Mouse (Mus musculus): ENCODE data around the gene Stt3a. TPM values are rescaled to one million over a fixed set of nuclear protein-coding genes. Genes with fewer than 3 reads are reported as not detected.

The Stt3a gene
- total RNA-seq, 2 experiments from 2014 or later: 62.9 to 70.7 TPM

DNA sequence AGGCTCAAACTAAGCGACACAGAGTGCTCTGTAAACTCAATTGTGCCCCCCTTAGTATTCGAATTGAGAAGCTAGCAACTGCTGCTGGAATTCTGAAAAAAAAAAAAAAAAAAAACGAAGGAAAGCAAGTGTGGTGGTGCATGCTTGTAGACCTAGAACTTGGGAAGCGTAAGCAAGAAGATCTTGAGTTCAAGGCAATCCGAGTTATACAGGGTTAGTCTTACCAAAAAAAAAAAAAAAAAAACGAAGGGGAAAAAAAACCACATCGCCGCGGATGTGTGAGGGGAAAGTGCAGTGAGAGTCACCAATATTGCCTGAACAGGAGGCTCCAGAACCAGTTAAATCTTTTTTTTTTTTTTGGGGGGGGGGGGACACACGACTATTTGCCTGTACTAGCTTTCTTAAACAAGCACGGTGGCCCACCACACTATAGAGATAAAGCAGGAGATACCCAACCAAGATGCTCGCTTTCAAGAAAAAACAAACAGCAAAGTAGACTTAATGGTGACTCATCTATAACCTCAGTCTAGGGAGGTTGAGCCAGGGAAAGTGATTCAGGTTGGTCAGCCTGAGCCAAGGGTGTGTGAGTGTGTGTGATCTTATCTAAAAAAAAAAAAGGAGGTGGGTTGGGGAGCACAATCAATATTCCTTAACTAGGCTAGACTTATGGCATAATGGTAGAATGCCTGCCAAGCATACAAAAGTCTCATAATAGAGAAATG, 40.3 kb downstream of the Stt3a start, which contains the start of gene Chek1:
Gene Chek1 (minus strand): TSS at position 32 of the 722 bp plus-strand sequence.
- DNase-seq (ENCODE audit: low spot score in 2 of 2): no peak
- intact Hi-C loops (cut with DNase I): loop anchor here (5.0 kb wide), 1 partner anchor 40 kb away; the partner anchor contains the start of gene Stt3a

DNA sequence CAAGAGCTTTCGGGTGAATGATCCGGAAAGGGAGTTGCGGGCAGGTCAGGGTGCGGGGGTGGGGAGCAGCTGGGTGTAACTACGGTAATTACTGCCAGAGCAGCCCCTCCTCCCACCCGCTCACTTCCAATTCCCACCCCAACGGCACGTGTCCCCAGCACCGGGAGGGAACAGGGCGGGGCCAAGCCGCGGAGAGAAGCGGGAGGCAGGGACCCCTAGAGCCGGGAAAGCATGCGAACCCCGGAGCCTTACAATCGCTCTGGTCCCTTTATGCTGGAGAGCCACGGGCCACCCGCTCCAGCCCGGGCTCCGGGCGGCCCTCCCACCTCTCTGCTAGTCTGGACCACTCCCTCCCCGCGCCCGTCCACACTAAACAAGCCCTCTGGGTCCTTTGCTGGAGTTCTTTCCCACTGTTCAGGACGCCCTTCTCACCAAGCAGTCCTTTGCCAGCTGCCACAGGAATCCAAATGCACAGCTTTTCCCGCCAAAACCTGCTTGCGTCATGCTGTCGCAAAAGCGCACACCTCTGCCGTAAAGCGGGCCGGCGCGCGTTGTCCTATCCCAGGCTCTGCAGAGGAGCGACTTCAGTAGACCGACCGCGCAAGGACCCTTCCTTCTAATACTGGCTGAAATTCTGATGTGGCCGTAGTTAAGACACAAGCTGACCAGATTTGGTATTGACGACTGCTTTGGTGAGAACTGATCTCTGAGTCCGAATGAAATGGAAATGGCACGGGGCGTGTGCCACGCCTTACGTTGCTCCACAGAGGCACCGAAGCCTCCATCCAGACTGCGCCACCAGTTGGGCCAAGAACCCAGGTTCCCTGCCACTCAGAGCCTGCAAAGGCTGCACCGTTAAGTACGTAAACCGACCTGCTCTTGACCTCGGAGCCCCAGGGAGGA, 41.1 kb downstream of the Stt3a start:
- DNase-seq (ENCODE audit: low spot score in 2 of 2): peak; percentile 92 to 94
- intact Hi-C loops (cut with DNase I): loop anchor here (5.0 kb wide), 1 partner anchor 41 kb away; the partner anchor contains the start of gene Stt3a

DNA sequence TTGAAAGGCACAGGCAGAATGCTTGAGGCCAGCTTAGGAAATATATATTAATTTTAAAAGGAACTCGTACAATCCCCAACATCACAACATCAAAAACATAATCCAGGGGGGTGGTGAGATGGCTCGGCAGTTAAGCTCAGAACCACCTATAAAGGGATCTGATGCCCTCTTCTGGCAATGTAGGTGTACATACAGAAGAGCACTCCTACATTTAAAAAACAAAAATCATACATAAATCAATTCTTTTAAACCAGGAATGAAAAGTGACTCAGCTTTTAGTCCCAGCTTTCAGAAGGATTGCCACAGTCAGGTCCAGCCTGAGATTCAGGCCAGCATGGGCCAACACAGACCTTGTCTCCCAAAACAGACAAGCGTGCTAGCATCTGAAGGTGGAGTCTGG, 50.9 kb downstream of the Stt3a start:
- DNase-seq (ENCODE audit: low spot score in 2 of 2): no peak

DNA sequence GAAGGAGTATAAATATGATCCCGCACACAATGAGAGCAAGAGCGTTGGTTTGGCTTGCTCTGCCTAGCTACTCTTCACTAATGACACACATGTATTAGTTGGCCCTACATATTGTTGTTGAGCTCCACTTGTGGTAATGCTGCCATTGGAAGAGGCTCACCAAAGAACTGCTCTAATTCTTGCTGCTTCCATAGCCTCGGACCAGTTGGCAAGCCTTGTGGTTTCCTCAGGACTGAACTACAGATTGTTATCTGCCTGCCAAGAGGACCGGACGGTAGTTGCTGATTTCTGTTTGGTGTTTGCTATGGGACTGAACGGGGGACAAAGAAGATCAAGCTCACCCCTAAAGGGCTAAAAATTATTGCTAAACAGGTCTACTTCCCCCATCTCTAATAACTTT, 60.2 kb downstream of the Stt3a start:
- DNase-seq (ENCODE audit: low spot score in 2 of 2): no peak
- intact Hi-C loops (cut with DNase I): no loop called here

More for the DNA sequence above, 50.9 kb downstream of the Stt3a start:
- intact Hi-C loops (cut with DNase I): no loop called here

DNA sequence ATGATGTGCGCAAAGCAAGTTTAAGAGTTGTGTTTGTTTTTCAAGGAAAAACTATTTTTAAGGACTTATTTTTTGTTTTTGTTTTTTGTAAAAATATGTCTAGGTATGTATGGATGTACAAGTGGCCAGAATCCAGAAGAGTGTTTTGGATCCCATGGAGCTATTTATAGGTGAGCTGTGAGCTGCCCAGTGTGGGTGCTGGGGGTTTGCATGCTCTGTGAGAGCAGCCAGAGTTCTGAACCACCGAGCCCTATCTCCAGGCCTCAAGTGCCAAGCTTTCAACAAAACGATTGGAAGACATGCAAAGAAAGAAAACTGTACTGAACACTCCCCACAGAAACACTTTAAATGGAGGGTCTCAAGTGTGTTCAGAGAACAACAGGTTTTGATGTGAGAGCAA, 61.6 kb downstream of the Stt3a start:
- DNase-seq (ENCODE audit: low spot score in 2 of 2): no peak
- intact Hi-C loops (cut with DNase I): no loop called here

DNA sequence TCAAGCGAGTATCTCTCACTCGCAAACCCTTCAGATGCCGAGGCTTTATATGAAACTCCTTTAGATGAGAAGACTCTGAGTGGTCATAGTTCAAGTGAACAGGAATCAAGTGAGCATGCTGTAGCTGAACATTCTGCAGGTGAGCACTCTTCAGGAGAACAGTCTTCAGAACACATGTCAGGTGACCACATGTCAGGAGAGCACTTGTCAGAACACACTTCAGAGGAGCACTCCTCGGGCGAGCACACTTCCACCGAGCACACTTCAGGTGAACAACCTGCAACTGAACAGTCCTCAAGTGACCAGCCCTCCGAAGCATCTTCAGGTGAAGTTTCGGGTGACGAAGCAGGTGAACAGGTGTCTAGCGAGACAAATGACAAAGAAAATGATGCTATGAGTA, 73.2 kb downstream of the Stt3a start:
- intact Hi-C loops (cut with DNase I): no loop called here
- DNase-seq (ENCODE audit: low spot score in 2 of 2): no peak

DNA sequence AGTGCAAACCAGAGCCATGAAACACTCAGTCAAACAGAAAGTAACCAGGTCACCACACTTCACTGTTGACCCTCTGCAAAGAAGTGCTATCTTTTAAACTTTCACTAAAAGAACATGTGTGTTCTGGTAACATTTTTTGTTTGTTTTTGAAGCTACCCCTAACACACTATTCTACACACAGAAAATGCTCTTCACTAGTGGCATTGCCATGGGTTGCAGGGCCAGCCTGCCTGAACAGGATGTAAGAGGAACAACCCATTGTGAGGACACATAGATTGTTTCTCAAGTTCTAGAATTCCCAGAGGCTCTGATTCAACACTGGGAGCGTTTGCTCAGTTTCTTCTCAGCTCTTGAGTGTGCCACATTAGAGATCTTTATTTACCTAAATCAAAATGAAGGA, 74.6 kb downstream of the Stt3a start, which contains the start of gene Acrv1:
Gene Acrv1 (plus strand): TSS at position 301 of the 400 bp plus-strand sequence.
- intact Hi-C loops (cut with DNase I): no loop called here
- DNase-seq (ENCODE audit: low spot score in 2 of 2): no peak

DNA sequence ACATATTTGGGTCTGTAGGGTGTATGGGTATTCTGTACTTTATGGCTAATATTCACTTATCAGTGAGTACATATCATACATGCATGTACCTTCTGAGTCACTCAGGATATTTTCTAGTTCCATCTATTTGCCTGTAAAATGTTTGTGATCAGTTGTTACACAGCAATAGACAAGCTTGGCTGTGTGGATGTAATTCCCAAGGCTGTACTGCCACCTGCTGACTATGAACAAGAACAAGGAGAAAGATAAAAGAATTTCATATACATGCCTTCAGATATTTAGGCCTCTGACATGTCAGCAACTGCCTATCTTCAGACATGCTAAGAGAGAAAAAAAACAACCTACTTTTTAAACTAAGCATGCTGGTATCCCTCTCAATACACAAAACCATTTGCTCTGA, 80.2 kb downstream of the Stt3a start:
- intact Hi-C loops (cut with DNase I): loop anchor here (5.0 kb wide), 1 partner anchor 1095 kb away; no protein-coding TSS in a partner anchor
- DNase-seq (ENCODE audit: low spot score in 2 of 2): no peak

DNA sequence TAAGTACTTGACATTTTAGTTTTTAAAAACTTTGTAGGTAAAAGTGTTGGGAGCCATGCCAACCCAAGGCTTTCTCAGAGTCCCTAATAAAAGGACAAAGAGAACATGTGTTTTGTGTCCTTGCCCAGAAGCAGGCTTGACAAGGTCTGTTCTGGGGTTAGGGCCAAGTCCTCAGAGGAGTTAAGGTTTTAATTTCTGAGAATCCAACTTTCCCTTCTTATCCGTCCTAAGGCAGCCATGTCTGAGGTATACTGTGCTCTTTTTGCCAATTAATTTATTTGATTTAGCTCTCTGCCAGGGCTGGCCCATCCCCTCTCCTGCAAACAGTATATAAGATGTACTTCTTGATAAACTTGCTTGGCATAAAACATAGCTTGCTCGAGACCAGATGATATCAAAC, 86.1 kb downstream of the Stt3a start:
- intact Hi-C loops (cut with DNase I): no loop called here
- DNase-seq (ENCODE audit: low spot score in 2 of 2): no peak

Other genes starting within 250 kb of the Stt3a start
- not detected for gene Gm5615, start 225.7 kb downstream of the Stt3a start, total RNA-seq (2021)
- not detected for gene Gm17689, start 185.0 kb downstream of the Stt3a start, total RNA-seq (2021)
- not detected for gene A630095E13Rik, start 124.3 kb downstream of the Stt3a start, total RNA-seq (2021)
- not detected for gene Acrv1, start 74.5 kb downstream of the Stt3a start, total RNA-seq (2021)
- gene Chek1, start 40.6 kb downstream of the Stt3a start, total RNA-seq (2021): 1 to 10 TPM; 2.7 to 3.6 TPM
- gene Ei24, start 29.7 kb upstream of the Stt3a start, total RNA-seq (2021): 100 to 1,000 TPM; 116 to 120 TPM
- gene Fez1, start 54.2 kb upstream of the Stt3a start, total RNA-seq (2021): 100 to 1,000 TPM; 265 to 298 TPM